In the genomic region with DNA sequence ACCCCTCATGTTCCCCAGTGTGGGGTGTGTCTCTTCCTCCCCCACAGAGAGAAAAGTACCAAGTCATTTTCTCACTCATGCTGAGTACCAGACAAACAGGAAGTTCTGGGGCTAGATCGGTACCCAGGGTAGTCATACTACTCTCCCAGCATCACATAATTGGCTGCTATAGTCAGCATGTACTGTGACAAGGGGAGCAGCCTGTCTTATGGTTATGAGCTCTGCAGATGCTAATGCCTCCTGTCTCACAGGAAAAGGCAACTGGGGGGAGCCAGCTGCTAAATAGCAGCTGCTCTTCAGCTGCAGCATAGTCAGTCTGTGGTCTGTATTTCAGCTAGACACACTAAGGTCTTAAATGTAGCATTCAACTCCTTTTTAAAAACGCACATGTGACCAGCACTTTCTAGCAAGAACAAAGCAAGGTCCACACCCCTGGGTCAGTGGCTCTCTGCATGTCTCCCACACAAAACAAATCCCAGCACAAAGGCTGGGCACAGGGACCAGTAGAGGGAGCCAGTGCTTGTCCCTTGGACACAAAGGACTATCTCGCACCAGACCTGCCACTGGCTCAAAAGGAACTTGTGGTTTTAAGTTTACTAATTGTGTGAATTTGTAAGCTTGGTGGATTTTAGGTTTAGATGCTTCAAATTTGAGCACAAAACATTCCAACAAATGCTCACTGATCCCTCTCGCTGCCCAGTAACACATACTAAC, we compare ENCODE assay signal across 9 mouse cellular contexts. TPM values are rescaled to one million over a fixed set of nuclear protein-coding genes. Genes with fewer than 3 reads are reported as not detected.
DNase-seq lines count a peak whose midpoint lies in the region; ATAC-seq and TF ChIP-seq lines count a peak whose summit lies in the region.
"Had no signal": no experiment of that assay in that cellular context is flagged by ENCODE, and none has a peak within 500 bp of the region (broad histone marks: within the 10 kb centered on the region; RNA-seq: fewer than 3 reads in every experiment).

No protein-coding gene starts in this region.

- H3K9me3 ChIP-seq in embryonic facial prominence, embryonic 10.5 days = no peaks in the 10 kb centered on the region
- H3K9me3 ChIP-seq in heart, embryonic 16.5 days (replicated peaks; ENCODE audit: control insufficient read depth, low read length) = no peaks in the 10 kb centered on the region
- no peaks in the 10 kb centered on the region for H3K9me3 ChIP-seq in kidney, postnatal 0 days (replicated peaks; ENCODE audit: low read length)
- H3K9me3 ChIP-seq in liver, embryonic 15.5 days (replicated peaks) = no peaks in the 10 kb centered on the region
- no peaks in the 10 kb centered on the region for H3K9me3 ChIP-seq in stomach, embryonic 16.5 days (replicated peaks; ENCODE audit: control insufficient read depth, low read length)
- H3K9me3 ChIP-seq: embryonic facial prominence, embryonic 13.5 days had no signal

- peak overlapping the region; percentile 62 for H3K27ac ChIP-seq in embryonic facial prominence, embryonic 10.5 days (replicated peaks)
- H3K27ac ChIP-seq in heart, embryonic 16.5 days (ENCODE audit: low read length) = no peak overlapping the region
- H3K27ac ChIP-seq in kidney, postnatal 0 days = no peak overlapping the region
- H3K27ac ChIP-seq in liver, embryonic 15.5 days (replicated peaks) = no peak overlapping the region
- H3K27ac ChIP-seq in stomach, embryonic 16.5 days (ENCODE audit: low read length) = no peak overlapping the region
- H3K27ac ChIP-seq: embryonic facial prominence, embryonic 13.5 days had no signal

- no peaks in the 10 kb centered on the region for H3K27me3 ChIP-seq in embryonic facial prominence, embryonic 10.5 days (replicated peaks; ENCODE audit: low read depth, poor library complexity, severe bottlenecking)
- no peaks in the 10 kb centered on the region for H3K27me3 ChIP-seq in heart, embryonic 16.5 days (ENCODE audit: control insufficient read depth, insufficient read depth, low read length)
- no peaks in the 10 kb centered on the region for H3K27me3 ChIP-seq in kidney, postnatal 0 days (ENCODE audit: insufficient read depth, low read length)
- H3K27me3 ChIP-seq in liver, embryonic 15.5 days = no peaks in the 10 kb centered on the region
- no peaks in the 10 kb centered on the region for H3K27me3 ChIP-seq in stomach, embryonic 16.5 days (ENCODE audit: control insufficient read depth, insufficient read depth, low read length)
- H3K27me3 ChIP-seq: embryonic facial prominence, embryonic 13.5 days had no signal

- H3K36me3 ChIP-seq in embryonic facial prominence, embryonic 10.5 days (replicated peaks) = peaks cover 22% of the 10 kb centered on the region
- H3K36me3 ChIP-seq in heart, embryonic 16.5 days (ENCODE audit: control insufficient read depth, insufficient read depth) = no peaks in the 10 kb centered on the region
- peaks cover 8% of the 10 kb centered on the region; the same call in 1 of the 2 replicates for H3K36me3 ChIP-seq in kidney, postnatal 0 days (ENCODE audit: insufficient read depth, low read length)
- peaks cover 32% of the 10 kb centered on the region for H3K36me3 ChIP-seq in liver, embryonic 15.5 days (replicated peaks)
- no peaks in the 10 kb centered on the region for H3K36me3 ChIP-seq in stomach, embryonic 16.5 days (ENCODE audit: control insufficient read depth, insufficient read depth, low read length)
- H3K36me3 ChIP-seq: embryonic facial prominence, embryonic 13.5 days had no signal

- ATAC-seq in heart, embryonic 16.5 days (replicated peaks; ENCODE audit: extremely low read depth, insufficient read depth, low FRiP score) = peak; percentile 78
- ATAC-seq in kidney, postnatal 0 days (replicated peaks; ENCODE audit: low FRiP score, low read depth) = 0 out of 2 replicates have a peak, but pooled peaks have one; percentile 34
- ATAC-seq in liver, embryonic 15.5 days (ENCODE audit: insufficient read depth) = peak; percentile 47; the same call in 1 of the 2 replicates
- ATAC-seq in stomach, embryonic 16.5 days (ENCODE audit: insufficient read depth, low FRiP score) = peak; percentile 62; the same call in 1 of the 2 replicates

- 0 out of 2 replicates have a peak, but pooled peaks cover 5% of the 10 kb centered on the region for H3K4me1 ChIP-seq in embryonic facial prominence, embryonic 10.5 days
- H3K4me1 ChIP-seq in heart, embryonic 16.5 days (ENCODE audit: control insufficient read depth, insufficient read depth, low read length) = 0 out of 2 replicates have a peak, but pooled peaks cover 2% of the 10 kb centered on the region
- no peaks in the 10 kb centered on the region for H3K4me1 ChIP-seq in kidney, postnatal 0 days (replicated peaks; ENCODE audit: insufficient read depth, low read length)
- H3K4me1 ChIP-seq in liver, embryonic 15.5 days (replicated peaks) = peaks cover 10% of the 10 kb centered on the region
- H3K4me1 ChIP-seq in stomach, embryonic 16.5 days (ENCODE audit: control insufficient read depth, insufficient read depth, low read length) = no peaks in the 10 kb centered on the region
- H3K4me1 ChIP-seq: embryonic facial prominence, embryonic 13.5 days had no signal

- 55% methylated on average over 4 of the region's 4 CpGs for WGBS in embryonic facial prominence, embryonic 10.5 days
- 41% methylated on average over 4 of the region's 4 CpGs for WGBS in heart, embryonic 16.5 days
- 43% methylated on average over 4 of the region's 4 CpGs for WGBS in kidney, postnatal 0 days
- WGBS in liver, embryonic 15.5 days (ENCODE audit: insufficient replicate concordance) = 40% methylated on average over 4 of the region's 4 CpGs
- WGBS in stomach, embryonic 16.5 days = 48% methylated on average over 4 of the region's 4 CpGs

- H3K9ac ChIP-seq in heart, embryonic 16.5 days (ENCODE audit: low read length) = no peak overlapping the region
- H3K9ac ChIP-seq in kidney, postnatal 0 days (ENCODE audit: low read depth, low read length) = no peak overlapping the region
- no peak overlapping the region for H3K9ac ChIP-seq in liver, embryonic 15.5 days
- no peak overlapping the region for H3K9ac ChIP-seq in stomach, embryonic 16.5 days (ENCODE audit: low read length)
- H3K9ac ChIP-seq: embryonic facial prominence, embryonic 13.5 days had no signal

- DNase-seq in B cell, adult 2 months = peak; percentile 60 to 69
- DNase-seq in adrenal gland, adult (ENCODE audit: inconsistent age in 2 of 2, low spot score in 1 of 2) = peak; percentile 76 to 90
- DNase-seq in embryonic facial prominence, embryonic 10.5 days (ENCODE audit: low spot score) = peak; percentile 68
- peak; percentile 87 for DNase-seq in kidney, postnatal 0 days (ENCODE audit: low spot score)
- peak; percentile 55 for DNase-seq in neural tube, embryonic 10.5 days (ENCODE audit: extremely low spot score, low spot score)

- no peak overlapping the region for H3K4me2 ChIP-seq in heart, embryonic 16.5 days (ENCODE audit: low read depth, low read length)
- H3K4me2 ChIP-seq in kidney, postnatal 0 days (ENCODE audit: low read length) = no peak overlapping the region
- H3K4me2 ChIP-seq in liver, embryonic 15.5 days = no peak overlapping the region
- no peak overlapping the region for H3K4me2 ChIP-seq in stomach, embryonic 16.5 days (ENCODE audit: low read depth, low read length)
- H3K4me2 ChIP-seq: embryonic facial prominence, embryonic 13.5 days had no signal

- TF ChIP-seq CTCF in kidney, postnatal 0 days (IDR thresholded peaks at IDR 0.05; ENCODE audit: low read depth) = peak; percentile 92

- no peak overlapping the region for H3K4me3 ChIP-seq in embryonic facial prominence, embryonic 10.5 days
- no peak overlapping the region for H3K4me3 ChIP-seq in heart, embryonic 16.5 days (ENCODE audit: low read length)
- no peak overlapping the region for H3K4me3 ChIP-seq in kidney, postnatal 0 days (replicated peaks; ENCODE audit: low read depth, low read length)
- no peak overlapping the region for H3K4me3 ChIP-seq in liver, embryonic 15.5 days (replicated peaks)
- no peak overlapping the region for H3K4me3 ChIP-seq in stomach, embryonic 16.5 days (replicated peaks; ENCODE audit: low read length)
- H3K4me3 ChIP-seq: embryonic facial prominence, embryonic 13.5 days had no signal

RNA-seq across cellular contexts. Expression of a gene that starts 31.0 kb away (rescaled TPM):
- 25.7 and 30.7 TPM in 2 replicates for polyA plus RNA-seq in embryonic facial prominence, embryonic 10.5 days (2016; fragmentation: Nextera tagmentation; extraction: Ambion mirVana)
- 15.6 and 18.1 TPM in 2 replicates for polyA plus RNA-seq in heart, embryonic 16.5 days (2015; fragmentation: Nextera tagmentation; extraction: Ambion mirVana)
- polyA plus RNA-seq in kidney, postnatal 0 days (2015; fragmentation: Nextera tagmentation; extraction: Ambion mirVana) = 14.7 TPM in 2 replicates
- 6.2 and 7.4 TPM in 2 replicates for polyA plus RNA-seq in liver, embryonic 15.5 days (2015; fragmentation: Nextera tagmentation; extraction: Ambion mirVana)
- polyA plus RNA-seq in stomach, embryonic 16.5 days (2015; fragmentation: Nextera tagmentation; extraction: Ambion mirVana) = 17.8 and 19.9 TPM in 2 replicates

RNA-seq across cellular contexts. Expression of a gene that starts 45.7 kb away (rescaled TPM):
- 74.0 and 74.4 TPM in 2 replicates for polyA plus RNA-seq in embryonic facial prominence, embryonic 10.5 days (2016; fragmentation: Nextera tagmentation; extraction: Ambion mirVana)
- 63.0 and 65.7 TPM in 2 replicates for polyA plus RNA-seq in heart, embryonic 16.5 days (2015; fragmentation: Nextera tagmentation; extraction: Ambion mirVana)
- 47.5 and 48.7 TPM in 2 replicates for polyA plus RNA-seq in kidney, postnatal 0 days (2015; fragmentation: Nextera tagmentation; extraction: Ambion mirVana)
- polyA plus RNA-seq in liver, embryonic 15.5 days (2015; fragmentation: Nextera tagmentation; extraction: Ambion mirVana) = 21.1 and 23.2 TPM in 2 replicates
- polyA plus RNA-seq in stomach, embryonic 16.5 days (2015; fragmentation: Nextera tagmentation; extraction: Ambion mirVana) = 53.7 and 59.5 TPM in 2 replicates

RNA-seq across cellular contexts. Expression of a gene that starts 46.2 kb away (rescaled TPM):
- 46.9 and 51.8 TPM in 2 replicates for polyA plus RNA-seq in embryonic facial prominence, embryonic 10.5 days (2016; fragmentation: Nextera tagmentation; extraction: Ambion mirVana)
- 28.0 and 30.7 TPM in 2 replicates for polyA plus RNA-seq in heart, embryonic 16.5 days (2015; fragmentation: Nextera tagmentation; extraction: Ambion mirVana)
- polyA plus RNA-seq in kidney, postnatal 0 days (2015; fragmentation: Nextera tagmentation; extraction: Ambion mirVana) = 32.2 and 33.1 TPM in 2 replicates
- polyA plus RNA-seq in liver, embryonic 15.5 days (2015; fragmentation: Nextera tagmentation; extraction: Ambion mirVana) = 12.0 and 12.1 TPM in 2 replicates
- 34.5 and 35.6 TPM in 2 replicates for polyA plus RNA-seq in stomach, embryonic 16.5 days (2015; fragmentation: Nextera tagmentation; extraction: Ambion mirVana)

RNA-seq across cellular contexts. Expression of a gene that starts 48.3 kb away (rescaled TPM):
- polyA plus RNA-seq in embryonic facial prominence, embryonic 10.5 days (2016; fragmentation: Nextera tagmentation; extraction: Ambion mirVana) = 16.4 and 20.1 TPM in 2 replicates
- polyA plus RNA-seq in heart, embryonic 16.5 days (2015; fragmentation: Nextera tagmentation; extraction: Ambion mirVana) = 9.8 and 10.3 TPM in 2 replicates
- polyA plus RNA-seq in kidney, postnatal 0 days (2015; fragmentation: Nextera tagmentation; extraction: Ambion mirVana) = 15.6 and 17.8 TPM in 2 replicates
- 7.9 and 8.7 TPM in 2 replicates for polyA plus RNA-seq in liver, embryonic 15.5 days (2015; fragmentation: Nextera tagmentation; extraction: Ambion mirVana)
- polyA plus RNA-seq in stomach, embryonic 16.5 days (2015; fragmentation: Nextera tagmentation; extraction: Ambion mirVana) = 7.9 and 9.7 TPM in 2 replicates
